Mouse (Mus musculus) cortical plate, adult 2 months (tissue): ENCODE data around the gene Krtcap3.

Source experiments
- CTCF ChIP-seq: fragments of 200-500 bp; IDR thresholded peaks from 2 replicates; pipeline ENCODE4 v1.5.1; 2011; ENCODE audit warnings: mild to moderate bottlenecking, control low read depth, low read length; ENCODE audit not compliant: insufficient read depth; ENCODE audit errors: extremely low read depth
- POLR2A ChIP-seq: fragments of 200-500 bp; IDR thresholded peaks from 2 replicates; pipeline ENCODE4 v1.6.1; 2011; ENCODE audit warnings: mild to moderate bottlenecking, low read length, control low read depth; ENCODE audit not compliant: insufficient read depth; ENCODE audit errors: extremely low read depth

DNA sequence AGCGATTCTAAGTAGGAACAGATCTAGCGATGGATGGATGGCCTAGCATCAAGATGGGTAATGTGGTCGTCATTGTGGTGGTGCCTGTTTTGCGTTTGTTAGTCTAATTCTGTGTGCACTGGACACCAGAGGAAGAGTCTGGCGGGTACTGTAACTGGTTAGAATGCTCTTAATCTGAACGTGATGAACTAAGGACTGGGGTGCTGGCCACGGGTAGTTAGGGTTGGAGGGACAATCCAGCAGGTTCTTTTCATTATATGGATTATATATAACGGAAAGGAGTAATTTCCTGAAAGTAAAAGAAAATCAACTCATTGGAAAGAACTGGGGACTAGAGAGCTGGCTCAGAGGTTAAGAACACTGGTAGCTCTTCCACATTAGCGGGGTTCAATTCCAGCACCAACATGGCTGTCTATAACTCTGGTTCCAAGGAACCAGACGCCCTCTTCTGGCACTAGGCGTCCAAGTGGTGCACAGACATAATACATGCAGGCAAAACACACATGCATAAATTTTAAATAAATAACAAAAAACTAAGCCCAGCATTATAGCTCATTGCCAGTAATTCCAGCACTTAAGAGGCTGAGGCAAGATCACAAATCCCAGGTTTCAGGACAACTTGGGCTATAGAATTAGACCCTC, 30.1 kb upstream of the Krtcap3 start:
- TF ChIP-seq POLR2A = no peak
- peak; percentile 29; the same call in 1 of the 2 replicates for TF ChIP-seq CTCF
